Mouse (Mus musculus) intestine, postnatal 0 days (tissue): ENCODE data around the gene Etfrf1. TPM values are rescaled to one million over a fixed set of nuclear protein-coding genes. Genes with fewer than 3 reads are reported as not detected.

Source experiments
- ATAC-seq: fragments of 200-750 bp; cut with Nextera tagmentation; 2 replicates; pipeline ENCODE4 v1.8.0; 2017; ENCODE audit warnings: mild to moderate bottlenecking, moderate TSS enrichment, moderate library complexity
- H3K27ac ChIP-seq: fragments of 300-500 bp; sonication (generic); 2 replicates; pipeline ENCODE4 v1.5.1; 2014; ENCODE audit warnings: mild to moderate bottlenecking, low read depth, low read length, moderate library complexity
- H3K27me3 ChIP-seq: fragments of 300-500 bp; sonication (generic); replicated peaks from 2 replicates; pipeline ENCODE4 v1.6.1; 2014; ENCODE audit warnings: low read length, mixed read lengths; ENCODE audit not compliant: control insufficient read depth, insufficient read depth
- H3K36me3 ChIP-seq: fragments of 300-500 bp; sonication (generic); 2 replicates; pipeline ENCODE4 v1.6.1; 2014; ENCODE audit warnings: mild to moderate bottlenecking, moderate library complexity; ENCODE audit not compliant: control insufficient read depth, insufficient read depth
- H3K4me1 ChIP-seq: fragments of 300-500 bp; sonication (generic); replicated peaks from 2 replicates; pipeline ENCODE4 v1.6.1; 2014; ENCODE audit warnings: antibody characterized with exemption, low read length, mixed read lengths; ENCODE audit not compliant: control insufficient read depth, insufficient read depth
- H3K4me2 ChIP-seq: fragments of 300-500 bp; sonication (generic); replicated peaks from 2 replicates; pipeline ENCODE4 v1.6.1; 2014; ENCODE audit warnings: low read depth, mild to moderate bottlenecking, moderate library complexity
- H3K4me3 ChIP-seq: fragments of 300-500 bp; sonication (generic); 2 replicates; pipeline ENCODE4 v1.5.1; 2014; ENCODE audit warnings: low read depth, low read length
- H3K9ac ChIP-seq: fragments of 300-500 bp; sonication (generic); 2 replicates; pipeline ENCODE4 v1.6.1; 2014; ENCODE audit warnings: mild to moderate bottlenecking, low read depth, low read length
- H3K9me3 ChIP-seq: fragments of 300-500 bp; sonication (generic); 2 replicates; pipeline ENCODE4 v1.6.1; 2016; ENCODE audit warnings: mixed run types; ENCODE audit not compliant: control insufficient read depth
- CTCF ChIP-seq: sonication (generic); IDR thresholded peaks from 2 replicates; pipeline ENCODE4 v1.5.1; 2016; ENCODE audit warnings: low read depth, mild to moderate bottlenecking, control low read depth, antibody characterized with exemption, moderate library complexity
- whole genome bisulfite sequencing: fragments of 180-500 bp; shearing (Covaris S2); extraction: QIAGEN DNeasy Blood & Tissue Kit; methylation state at CpG from one replicate; pipeline ENCODE4 v1.1.7; 2014; 5-methylcytosine and 5-hydroxymethylcytosine counted together
- polyA plus RNA-seq: library from polyadenylated mRNA; unstranded; fragments of >200 nt; fragmentation: Nextera tagmentation; extraction: Ambion mirVana; gene quantifications from 2 replicates; pipeline ENCODE4 v1.2.1, GENCODE M21; 2015

The Etfrf1 gene
- polyA plus RNA-seq, 1 experiment from 2014 or later: 48.8 TPM

DNA sequence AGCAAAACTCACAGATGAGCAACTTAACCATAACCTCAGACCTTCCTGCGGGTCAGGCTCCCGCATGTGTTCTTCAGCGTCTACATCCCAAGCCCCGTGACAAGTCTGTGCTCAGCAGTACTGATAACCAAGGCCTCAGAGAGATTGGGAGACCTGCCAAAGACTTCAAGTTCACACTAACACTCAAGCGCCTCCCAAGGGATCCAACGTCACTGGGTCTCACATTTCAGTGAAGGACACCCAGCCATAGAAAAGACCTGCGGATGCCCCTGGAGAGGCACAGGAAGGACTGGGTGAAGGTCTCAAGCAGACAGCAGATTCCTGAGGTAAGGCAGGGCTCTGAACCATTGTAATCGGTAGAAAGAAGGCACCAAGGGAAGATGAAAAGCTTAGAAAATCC is 28.9 kb upstream of the Etfrf1 start:
- no peak for TF ChIP-seq CTCF
- Histone ChIP-seq H3K36me3 (no peaks in the 10 kb centered on the region), H3K4me2 (no peak overlapping the region), H3K4me3 (no peak overlapping the region), H3K9me3 (no peaks in the 10 kb centered on the region), H3K27me3 (no peaks in the 10 kb centered on the region), H3K4me1 (no peaks in the 10 kb centered on the region), H3K27ac (no peak overlapping the region), H3K9ac (no peak overlapping the region)
- no peak for ATAC-seq
- WGBS: 64% methylated on average over 8 of the region's 8 CpGs

DNA sequence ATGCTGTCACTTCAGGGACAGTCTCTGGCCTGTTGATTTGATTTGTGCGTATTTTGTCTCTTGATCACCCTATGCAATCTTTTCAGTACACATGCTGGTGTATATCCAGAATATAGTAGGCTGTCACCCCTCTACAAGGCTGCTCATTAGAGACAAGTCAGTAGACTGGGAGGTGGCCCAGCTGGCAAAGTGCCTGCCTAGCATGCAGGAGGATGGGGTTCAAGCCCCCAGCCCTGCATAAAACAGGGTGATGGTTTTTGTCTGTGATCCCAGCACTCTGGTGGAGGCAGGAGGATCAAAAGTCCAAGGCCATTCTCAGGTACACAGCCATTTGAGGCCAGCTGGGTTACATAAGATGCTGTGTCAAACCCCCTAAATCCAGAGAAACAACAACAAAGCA is 24.8 kb upstream of the Etfrf1 start:
- TF ChIP-seq CTCF: no peak
- Histone ChIP-seq H3K36me3 (no peaks in the 10 kb centered on the region), H3K4me3 (no peak overlapping the region), H3K9ac (no peak overlapping the region), H3K27me3 (no peaks in the 10 kb centered on the region), H3K9me3 (no peaks in the 10 kb centered on the region), H3K4me1 (no peaks in the 10 kb centered on the region), H3K4me2 (no peak overlapping the region), H3K27ac (no peak overlapping the region)
- 90% methylated on average over 1 of the region's 1 CpGs for WGBS
- ATAC-seq: no peak

DNA sequence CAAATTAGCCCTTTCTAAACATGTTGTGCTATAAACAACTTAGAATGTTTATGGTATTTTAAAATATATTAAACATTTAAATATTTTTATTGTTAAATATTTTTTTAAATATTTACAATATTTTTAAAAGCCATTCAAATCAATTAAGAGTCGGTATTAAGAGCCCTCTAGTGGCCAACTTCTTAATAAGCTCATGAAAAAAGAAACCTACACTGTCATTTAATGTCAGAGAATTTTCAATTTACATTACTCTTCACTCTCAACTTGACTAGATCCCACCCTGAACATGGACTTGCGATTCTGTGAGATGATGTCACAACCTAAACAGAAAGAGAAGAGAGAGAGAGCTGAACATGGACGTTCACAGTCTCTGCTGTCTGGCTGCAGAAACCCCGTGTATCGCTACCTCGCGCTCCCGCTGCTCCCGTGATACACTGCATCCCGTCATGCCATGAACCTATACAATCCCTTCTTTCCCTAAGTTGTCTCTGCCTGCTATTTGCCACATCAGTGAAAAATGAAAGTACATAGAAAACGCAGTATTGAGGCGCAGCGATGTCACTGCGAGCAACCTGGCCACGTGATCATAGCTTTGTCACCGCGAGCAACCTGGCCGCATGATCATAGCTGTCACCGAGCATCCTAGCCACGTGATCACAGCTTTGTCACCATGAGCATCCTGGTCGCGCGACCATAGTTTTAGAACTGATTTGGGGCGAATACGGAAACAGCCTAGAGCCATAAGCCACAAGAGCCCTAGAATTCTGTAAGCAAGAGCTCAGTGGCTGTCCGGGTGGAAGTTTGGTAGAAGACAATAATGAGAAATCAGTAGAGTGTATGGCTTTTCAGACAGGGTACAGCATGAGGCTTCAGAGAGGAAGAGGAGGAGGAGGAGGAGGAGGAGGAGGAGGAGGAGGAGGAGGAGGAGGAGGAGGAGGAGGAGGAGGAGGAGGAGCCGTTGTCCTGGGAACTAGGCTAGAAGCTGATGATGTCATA is 23.5 kb upstream of the Etfrf1 start:
- no peaks in the 10 kb centered on the region for H3K4me1 ChIP-seq
- peak; percentile 54 for TF ChIP-seq CTCF
- WGBS: 53% methylated on average over 27 of the region's 27 CpGs
- no peaks in the 10 kb centered on the region for H3K9me3 ChIP-seq
- no peaks in the 10 kb centered on the region for H3K36me3 ChIP-seq
- ATAC-seq: no peak
- H3K4me2 ChIP-seq: peak overlapping the region; percentile 44
- no peaks in the 10 kb centered on the region for H3K27me3 ChIP-seq
- peak overlapping the region; percentile 3; the same call in 1 of the 2 replicates for H3K4me3 ChIP-seq
- no peak overlapping the region for H3K27ac ChIP-seq
- H3K9ac ChIP-seq: no peak overlapping the region

DNA sequence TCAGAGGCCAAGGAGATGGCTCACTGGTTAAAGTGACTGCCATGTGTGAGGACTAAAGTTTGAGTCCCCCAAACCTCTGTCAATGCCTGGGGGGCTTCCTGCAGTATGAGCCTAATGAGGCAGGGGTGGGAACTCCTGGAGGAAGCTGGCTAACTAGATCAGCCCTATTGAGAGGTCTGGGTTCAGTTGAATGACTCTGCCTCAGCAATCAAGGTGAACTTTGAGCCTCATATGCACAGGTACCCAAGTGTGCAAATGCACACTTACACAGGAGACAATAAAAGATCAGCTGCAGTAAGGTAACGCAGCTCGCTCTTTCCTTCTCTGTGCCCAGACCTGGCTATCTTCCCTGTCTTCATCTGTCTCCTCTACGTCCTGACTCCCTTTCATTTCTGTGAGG is 17.9 kb upstream of the Etfrf1 start:
- Histone ChIP-seq H3K4me2 (peak overlapping the region; percentile 48), H3K9me3 (no peaks in the 10 kb centered on the region), H3K27me3 (no peaks in the 10 kb centered on the region), H3K4me1 (no peaks in the 10 kb centered on the region), H3K4me3 (no peak overlapping the region), H3K27ac (no peak overlapping the region), H3K9ac (no peak overlapping the region), H3K36me3 (no peaks in the 10 kb centered on the region)
- peak; percentile 49; the same call in 1 of the 2 replicates for ATAC-seq
- no peak for TF ChIP-seq CTCF
- WGBS: 47% methylated on average over 3 of the region's 3 CpGs

DNA sequence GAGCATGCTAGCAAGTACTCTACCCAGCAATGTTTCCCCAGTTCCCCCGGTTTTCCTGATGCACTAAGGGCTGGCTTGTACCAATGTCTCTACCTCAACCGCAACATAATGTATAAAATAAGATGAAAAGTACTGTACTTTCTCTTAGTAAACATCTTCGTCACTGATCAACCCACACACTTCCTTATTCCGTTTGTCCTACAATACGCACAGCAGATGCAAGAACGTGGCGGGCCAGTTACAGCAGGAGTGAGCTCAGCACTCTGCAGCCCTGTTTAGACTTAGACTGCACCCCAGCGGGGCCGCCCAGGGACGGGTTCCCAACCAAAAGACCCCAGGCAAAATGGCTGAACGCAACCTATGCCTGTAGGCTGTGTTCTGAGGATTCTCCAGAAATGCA is 17.5 kb upstream of the Etfrf1 start:
- H3K4me3 ChIP-seq: no peak overlapping the region
- H3K4me1 ChIP-seq: no peaks in the 10 kb centered on the region
- no peak overlapping the region for H3K9ac ChIP-seq
- no peak for TF ChIP-seq CTCF
- ATAC-seq: no peak
- H3K27me3 ChIP-seq: no peaks in the 10 kb centered on the region
- peak overlapping the region; percentile 48 for H3K4me2 ChIP-seq
- no peaks in the 10 kb centered on the region for H3K9me3 ChIP-seq
- no peaks in the 10 kb centered on the region for H3K36me3 ChIP-seq
- WGBS: 54% methylated on average over 11 of the region's 11 CpGs
- no peak overlapping the region for H3K27ac ChIP-seq

DNA sequence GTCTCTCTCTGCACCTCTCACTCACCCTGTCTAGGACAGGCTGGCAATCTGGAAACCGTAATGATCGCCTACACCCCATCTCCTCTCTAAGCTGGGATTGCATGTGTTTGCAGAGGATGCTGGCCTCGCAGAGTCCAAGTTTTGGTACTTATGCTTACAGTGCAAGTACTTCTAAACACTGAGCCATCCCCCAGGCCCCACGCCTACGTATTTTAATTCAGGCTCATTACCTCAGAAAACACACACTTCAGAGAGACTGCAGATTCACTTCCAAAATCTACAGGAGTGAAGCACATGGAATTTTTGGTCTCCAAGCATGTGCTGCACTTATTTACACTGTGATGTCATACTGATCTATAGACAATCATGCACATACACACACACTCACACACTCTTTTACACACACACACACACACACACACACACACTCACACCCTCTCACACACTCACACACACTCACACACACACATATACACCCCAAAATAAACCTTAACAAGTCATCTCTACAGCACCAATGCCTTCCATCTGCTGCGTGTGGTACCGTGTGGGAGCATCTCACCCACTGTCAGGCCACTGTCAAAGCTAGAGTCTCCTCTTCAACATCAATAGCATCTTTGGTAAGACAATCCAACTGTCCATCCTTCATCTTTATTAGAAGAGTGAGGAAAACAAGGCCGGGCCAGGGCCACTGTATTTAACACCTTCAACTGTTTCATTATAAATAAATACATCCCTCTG is 12.8 kb upstream of the Etfrf1 start:
- no peak overlapping the region for H3K27ac ChIP-seq
- no peaks in the 10 kb centered on the region for H3K27me3 ChIP-seq
- ATAC-seq: no peak
- H3K9me3 ChIP-seq: no peaks in the 10 kb centered on the region
- no peak for TF ChIP-seq CTCF
- 93% methylated on average over 8 of the region's 8 CpGs for WGBS
- H3K4me1 ChIP-seq: no peaks in the 10 kb centered on the region
- no peak overlapping the region for H3K4me3 ChIP-seq
- H3K36me3 ChIP-seq: no peaks in the 10 kb centered on the region
- no peak overlapping the region for H3K9ac ChIP-seq
- no peak overlapping the region for H3K4me2 ChIP-seq
